Mouse (Mus musculus): ENCODE measurements around the gene 4931414P19Rik.
"Not testable (repeated sequence)": the region's sequence is repeated elsewhere in the genome, so short reads cannot be mapped to it uniquely, and the experiment has no call there.

The 4931414P19Rik gene

DNA sequence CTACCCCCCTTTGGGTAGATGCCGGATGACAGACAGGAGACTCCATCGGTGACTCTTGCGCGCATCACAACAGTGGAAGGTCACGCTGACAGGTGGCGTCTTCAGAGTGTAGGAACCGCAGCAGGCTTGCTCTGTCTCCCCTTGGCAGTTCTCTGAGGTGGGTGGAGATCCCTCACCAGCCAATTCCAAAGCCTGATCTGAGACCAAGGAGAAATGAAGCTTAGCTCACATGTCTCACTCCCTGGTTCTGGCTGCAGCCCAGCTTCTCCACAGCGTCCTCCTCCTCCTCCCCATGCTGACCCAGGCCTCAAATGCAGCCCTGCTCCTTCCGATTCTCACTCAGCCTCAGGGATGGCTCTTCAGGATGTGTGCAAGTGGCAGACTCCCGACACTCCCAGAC, 19.2 kb upstream of the 4931414P19Rik start:
- no peak for DNase-seq

DNA sequence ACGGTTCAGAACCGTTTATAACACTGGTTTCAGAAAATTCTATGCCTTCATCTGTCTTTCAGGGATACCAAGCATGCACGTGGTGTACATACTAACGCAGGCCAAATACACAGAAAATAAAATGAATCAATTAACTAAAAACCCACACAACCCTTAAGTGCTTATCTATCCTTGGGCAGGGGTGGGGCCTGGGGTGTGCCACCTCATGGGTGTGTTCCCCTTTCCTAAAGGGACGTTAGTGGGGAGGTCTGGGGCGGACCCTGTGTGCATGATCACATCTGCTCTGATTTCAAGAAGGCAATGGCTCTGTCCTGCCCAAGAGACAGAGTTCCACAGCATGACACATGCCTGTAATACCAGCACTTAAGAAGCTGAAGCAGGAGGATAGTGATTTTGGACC, 17.5 kb upstream of the 4931414P19Rik start:
- no peak for DNase-seq

DNA sequence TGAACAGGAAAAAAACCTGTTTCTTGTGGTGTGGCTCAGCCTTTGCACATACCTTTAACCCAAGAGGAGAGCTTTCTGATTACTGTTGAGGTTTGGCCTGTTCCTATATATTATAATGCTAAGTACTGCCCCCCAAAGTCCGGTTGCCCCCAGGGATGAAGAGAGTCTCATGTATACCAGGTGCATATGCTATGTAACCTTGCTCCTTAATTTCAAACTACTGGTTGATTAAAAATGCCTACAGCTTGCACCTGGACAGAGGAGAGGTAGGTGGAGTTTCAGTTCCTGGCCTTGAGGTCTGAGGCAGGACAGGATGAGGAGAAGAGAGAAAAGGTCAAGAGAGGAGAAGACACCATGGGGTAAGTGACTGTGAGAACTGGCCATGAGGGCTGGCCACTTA, 15.3 kb upstream of the 4931414P19Rik start, which contains the start of gene Psmb11:
Gene Psmb11, plus strand, starts transcription at position 301 of the 400 bp plus-strand sequence.
- DNase-seq = no peak

DNA sequence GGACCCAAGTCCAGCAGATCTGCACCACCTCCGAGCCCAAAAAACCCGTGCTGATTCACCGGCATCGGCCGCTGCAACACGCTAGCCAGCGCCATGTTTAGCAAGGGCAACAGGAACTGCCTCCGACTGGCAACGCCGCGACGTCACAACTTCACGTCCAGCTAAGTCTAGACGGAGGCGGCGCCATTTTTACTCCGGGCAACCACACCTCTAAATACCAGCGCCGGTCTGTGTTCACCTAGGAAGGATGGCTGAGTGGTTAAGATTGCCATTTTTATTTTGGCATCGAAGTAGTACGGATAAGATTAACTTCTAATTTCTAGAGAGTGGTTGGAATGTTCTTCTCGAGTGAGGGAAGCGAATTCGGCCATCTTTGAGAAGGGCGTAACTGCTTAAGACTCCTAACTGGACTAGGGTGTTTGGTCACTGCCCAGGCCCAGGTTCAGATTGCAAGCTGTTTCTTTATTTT, 12.1 kb upstream of the 4931414P19Rik start, which contains the start of gene Psmb5:
Gene Psmb5, minus strand, starts transcription at position 126 of the 469 bp plus-strand sequence.
- DNase-seq = peak; percentile 86

DNA sequence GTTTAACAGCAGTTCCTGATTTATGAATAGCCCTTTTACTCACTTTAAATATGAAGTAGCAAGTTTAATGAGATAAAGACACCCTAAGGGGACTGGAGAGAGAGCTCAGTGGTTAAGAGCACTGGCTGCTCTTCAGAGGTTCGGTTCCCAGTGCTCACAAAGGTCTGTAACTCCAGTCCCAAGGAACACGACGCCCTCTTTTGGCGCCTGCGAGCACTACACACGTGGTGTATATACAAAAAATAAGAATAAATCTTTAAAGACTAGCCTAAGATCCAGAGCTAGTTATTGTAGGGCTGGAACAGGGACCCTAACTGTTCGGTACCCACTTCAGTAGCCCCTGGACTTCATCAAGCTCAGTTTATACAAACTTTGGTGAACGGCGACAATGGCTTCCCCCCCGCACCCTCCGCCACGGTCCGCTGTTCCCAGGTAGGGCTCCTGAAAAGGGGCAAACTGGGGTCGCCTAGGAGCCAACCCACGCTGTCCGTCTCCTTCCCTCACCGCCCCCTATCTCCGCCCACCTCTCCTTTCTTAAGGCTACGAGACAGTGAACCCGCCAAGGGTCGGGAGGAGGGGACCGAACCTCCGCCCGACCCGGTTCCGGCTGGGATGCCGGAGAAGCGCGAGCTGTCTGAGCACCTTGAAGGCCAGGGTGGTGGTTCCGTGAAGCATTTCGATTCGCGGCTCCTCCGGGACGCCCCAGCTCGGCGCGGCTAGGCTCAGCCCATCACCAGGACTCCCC, 11.5 kb upstream of the 4931414P19Rik start:
- peak; percentile 26 for DNase-seq

DNA sequence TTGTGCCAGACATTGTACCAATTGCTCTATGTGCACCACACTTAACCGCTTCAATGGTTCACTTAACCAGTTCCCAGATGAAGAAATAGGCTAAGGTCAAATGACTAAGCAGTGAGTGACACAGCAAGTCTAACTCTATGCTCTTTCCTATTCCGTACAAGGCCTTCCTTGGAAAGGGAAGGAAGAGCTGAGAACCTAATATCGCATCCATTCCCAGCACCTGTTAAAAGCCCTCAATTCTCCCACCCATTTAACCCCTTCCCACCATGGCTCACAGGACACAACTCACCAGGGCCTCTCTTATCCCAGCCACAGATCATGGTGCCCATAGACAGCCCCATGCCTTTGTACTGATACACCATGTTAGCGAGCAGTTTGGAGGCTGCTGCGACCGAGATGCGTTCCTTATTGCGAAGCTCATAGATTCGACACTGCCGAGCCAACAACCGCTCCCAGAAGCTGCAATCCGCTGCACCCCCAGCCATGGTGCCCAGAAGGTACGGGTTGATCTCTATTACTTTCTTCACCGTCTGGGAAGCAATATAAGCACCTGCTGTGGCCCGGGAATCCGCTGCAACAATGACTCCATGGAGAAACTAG, 10.5 kb upstream of the 4931414P19Rik start:
- DNase-seq = no peak

DNA sequence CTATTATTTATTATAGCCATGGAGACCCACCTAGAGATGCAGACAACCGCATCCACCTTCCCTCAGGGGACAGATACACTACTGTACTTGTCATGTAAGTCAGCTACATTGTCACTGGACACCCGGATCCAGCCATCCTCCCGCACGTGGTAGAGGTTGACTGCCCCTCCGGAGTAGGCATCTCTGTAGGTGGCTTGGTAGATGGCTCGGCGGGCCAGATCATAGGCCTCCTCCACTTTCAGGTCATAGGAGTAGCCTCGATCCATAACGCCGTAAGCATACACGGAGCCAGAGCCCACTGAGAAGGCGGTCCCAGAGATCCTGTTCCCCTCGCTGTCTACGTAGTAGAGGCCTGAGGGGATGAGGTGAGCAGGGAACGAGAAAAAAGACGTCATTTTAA, 8.3 kb upstream of the 4931414P19Rik start:
- not testable (repeated sequence) for DNase-seq

DNA sequence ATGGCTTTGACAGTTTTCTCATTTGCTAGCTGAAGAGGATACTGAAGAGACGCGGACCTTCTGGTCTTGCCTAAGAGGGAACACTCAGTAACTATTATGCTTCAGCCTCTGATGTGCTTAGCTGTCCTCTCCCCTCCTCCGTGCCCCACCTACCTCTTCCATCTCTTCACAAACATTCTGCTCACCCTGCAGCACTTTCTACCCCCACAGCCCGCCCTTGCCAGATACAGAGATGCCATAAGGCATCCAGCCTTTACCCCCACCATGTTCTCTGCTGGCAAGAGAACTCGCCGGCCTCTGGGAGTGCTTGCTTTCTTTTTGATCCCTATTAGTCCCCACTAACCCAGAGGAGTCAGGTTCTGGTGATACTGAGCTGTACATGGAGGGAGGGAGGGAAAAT, 4.9 kb upstream of the 4931414P19Rik start:
- DNase-seq = no peak

DNA sequence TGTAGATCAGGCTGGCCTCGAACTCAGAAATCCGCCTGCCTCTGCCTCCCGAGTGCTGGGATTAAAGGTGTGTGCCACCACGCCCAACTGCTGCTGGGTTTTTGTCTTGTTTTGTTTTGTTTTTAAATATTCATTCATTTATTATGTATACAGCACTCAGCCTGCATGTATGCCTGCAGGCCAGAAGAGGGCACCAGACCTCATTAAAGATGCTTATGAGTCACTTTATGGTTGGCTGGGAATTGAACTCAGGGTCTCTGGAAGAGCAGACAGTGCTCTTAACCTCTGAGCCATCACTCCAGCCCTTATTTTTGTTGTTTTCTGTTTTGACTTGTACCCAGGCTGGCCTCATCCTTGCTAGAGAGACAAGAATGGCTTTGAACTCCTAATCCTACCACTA, 4.2 kb upstream of the 4931414P19Rik start:
- DNase-seq = peak; percentile 27

DNA sequence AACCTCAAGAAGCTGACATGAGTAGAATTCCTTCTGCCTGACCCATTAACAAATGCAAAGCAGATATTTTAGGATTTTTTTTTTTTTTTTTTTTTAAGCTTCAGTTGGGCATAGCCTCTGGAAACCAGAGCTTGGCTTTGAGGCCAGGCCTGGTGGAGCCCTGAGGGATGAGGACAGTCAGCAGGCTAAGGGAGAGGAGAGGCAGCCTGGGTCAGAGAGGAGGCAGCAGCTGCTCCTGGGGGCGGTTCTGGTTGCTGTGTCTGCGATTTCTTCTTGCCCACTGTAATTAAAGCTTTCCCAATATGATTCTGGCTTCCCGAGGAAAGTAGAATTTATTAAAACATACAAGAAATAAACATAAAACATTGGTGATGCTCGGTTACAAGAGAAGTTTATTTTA, 3.5 kb upstream of the 4931414P19Rik start:
- DNase-seq = no peak

DNA sequence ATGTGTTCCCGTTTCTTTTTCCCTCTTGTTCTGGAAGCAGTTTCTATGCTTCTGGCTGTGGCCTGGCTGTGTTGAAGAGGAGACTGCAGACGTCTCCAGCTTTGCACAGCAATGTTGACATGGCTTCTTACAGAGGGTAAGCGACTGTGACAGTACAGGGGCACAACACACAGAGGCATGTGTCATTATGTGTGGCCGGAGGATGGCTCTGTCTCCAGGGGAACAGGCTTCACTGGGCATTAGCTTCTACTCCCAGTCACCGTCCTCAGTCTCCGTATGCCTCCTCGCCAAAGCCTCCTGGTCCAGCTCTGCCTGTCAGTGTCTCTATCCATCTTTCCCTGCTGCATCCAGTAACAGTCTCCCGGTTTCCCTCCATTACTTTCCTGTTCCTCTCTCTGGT, 1.4 kb upstream of the 4931414P19Rik start:
- DNase-seq = no peak

DNA sequence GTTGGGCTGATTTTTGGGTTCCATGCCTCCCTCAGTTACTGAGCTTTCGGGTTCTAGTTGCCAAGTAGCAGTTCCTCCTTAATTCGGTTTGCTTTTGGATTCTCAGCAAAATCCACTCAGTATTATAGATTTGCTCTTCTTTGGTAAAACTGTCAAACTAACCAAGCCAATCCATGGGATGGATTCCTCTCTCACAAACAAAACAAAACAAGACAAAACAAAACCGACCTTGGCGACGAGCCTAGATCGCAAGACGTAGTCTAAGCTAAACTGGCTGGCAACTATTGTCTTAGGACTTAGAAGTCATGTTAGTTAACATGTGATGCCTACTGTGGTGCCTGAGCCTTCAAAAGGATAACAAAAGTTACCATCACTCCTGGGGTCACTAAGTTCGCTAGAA, 2.1 kb downstream of the 4931414P19Rik start:
- DNase-seq = no peak

DNA sequence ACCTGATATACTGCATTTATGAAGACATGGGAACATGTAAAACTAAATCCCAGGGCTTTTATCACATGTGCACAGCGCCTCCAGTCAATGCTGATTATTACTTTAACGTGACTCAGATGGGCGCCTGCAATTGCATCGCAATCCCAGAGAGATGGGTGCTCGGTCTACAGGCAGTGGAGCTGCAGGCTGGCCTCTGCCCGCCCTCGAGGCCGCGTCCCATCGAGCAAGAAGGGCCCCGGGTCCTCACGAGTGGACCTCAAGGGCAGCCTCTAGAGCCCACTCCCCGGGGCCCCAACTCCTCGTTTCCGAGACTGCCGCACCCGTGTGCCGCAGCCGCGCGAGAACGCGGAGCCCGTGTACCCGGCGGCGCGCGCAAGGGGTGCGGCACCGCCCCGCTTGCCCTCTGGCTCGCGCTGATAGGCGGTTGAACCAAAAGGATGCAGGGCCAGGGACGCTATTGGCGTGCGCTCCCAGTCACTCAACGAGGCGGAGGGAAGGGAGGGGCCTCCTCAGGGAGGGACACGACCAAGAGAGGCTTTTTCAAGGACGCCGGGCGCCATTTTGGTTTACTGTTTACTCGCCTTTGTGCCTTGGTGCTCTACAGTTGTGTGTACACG, 2.6 kb downstream of the 4931414P19Rik start:
- DNase-seq = peak; percentile 94

DNA sequence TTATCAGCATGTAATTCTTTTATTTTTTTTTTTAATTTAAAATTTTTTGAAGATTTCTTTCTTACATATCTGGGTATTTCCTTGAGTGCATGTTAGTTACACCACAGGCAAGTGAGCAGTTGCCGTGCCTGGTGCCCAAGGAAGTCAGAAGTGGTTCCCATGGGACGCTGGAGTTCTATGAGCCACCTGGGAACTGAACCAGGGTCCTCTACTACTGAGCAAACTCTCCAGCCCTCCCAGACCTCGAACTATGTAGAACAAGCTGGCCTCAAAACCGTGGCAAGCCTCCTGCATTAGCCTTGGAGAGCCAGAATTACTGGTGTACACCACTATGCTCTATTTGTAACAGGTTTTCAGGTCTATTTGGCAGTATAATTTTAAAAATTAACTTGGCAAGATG, 3.2 kb downstream of the 4931414P19Rik start:
- peak; percentile 15 for DNase-seq

DNA sequence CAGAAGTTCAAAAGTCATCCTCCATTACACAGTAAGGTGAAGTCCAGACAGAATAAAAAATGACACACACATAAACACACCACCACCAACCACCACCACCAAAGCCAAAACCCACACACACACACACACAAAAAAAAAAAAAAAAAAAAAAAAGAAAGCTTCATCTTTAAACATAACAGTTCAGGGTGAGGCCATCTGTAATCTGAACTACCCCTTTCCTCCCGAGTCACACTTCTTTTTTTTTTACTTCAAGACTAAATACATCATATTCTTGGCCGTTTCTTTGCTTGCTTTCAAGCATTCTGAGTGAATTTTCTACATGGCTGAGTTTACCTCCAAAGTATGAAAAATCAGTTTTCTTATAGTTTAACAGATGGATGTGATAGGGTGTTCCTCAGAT, 4.2 kb downstream of the 4931414P19Rik start:
- no peak for DNase-seq

DNA sequence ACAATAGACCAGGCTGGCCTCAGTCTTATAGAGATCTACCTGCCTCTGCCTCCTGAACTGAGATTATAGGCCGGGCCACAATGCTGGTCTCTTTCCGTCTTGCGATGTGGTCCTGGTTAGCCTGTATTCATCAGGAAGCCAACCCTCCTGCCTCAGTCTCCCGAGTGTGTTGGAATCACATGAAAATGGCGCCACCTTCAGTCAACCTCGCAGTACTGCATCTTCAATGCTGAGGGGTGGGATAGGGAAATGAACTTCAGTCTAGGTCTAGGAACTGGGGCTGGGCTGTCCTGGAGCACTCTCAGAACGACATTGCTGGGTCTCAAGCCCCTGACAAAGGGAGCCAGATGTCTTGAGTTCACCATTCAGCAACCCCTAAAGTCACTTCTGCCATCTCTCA, 8.7 kb downstream of the 4931414P19Rik start:
- DNase-seq = no peak

DNA sequence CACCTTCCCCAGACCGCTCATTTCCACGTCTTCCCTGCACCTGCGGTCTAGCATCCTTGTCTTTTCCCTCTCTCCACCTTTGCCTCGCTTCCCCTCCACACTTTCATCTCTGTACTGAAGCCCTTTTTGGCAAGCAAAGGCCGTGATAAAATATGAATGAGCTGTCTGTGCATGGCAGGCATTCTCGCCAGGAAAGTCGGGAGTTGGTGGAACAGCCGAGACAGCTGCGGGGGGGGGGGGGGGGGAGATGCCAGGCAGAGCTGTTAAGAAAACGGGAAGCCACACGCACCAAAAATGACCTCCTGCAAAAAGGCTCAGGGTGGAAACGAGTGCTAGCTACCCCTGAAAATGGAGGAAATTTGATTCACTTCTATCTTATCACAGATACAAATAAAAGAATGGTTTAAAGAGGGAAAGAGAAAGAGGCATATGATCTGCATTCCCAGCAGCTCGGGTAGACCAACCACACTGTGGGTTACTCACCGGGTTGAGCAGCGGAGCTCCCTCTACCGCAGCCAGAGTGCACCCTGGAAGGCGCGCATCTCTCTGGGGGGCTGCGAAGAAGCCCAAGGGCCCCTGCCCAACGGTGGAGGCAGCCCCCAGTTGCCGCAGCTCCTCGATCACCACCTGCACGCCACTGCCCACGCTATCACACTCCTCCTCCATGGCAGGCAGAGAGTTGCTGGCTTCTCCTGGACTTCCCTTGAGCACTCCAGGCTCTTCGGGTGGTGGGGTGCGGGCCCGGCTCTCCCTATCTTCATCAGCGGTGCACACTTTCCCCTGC, 11.0 kb downstream of the 4931414P19Rik start:
- DNase-seq = no peak

DNA sequence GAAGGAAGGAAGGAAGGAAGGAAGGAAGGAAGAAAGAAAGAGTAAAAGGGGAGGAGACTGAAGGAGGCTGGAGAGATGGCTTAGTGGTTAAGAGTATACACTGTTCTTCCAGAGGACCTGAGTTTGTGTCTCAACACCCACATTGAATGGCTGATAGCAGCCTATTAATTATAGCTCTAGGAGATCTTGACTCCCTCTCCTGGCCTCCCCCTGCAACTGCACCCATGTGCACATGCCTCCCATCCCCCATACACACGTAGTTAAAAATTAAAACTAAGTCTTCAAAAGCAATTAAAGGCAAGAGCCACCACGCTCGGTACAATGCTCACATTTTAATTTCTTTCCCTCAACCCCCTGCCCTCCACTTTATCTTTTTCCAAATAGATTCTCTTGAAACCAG, 11.7 kb downstream of the 4931414P19Rik start:
- DNase-seq = no peak

DNA sequence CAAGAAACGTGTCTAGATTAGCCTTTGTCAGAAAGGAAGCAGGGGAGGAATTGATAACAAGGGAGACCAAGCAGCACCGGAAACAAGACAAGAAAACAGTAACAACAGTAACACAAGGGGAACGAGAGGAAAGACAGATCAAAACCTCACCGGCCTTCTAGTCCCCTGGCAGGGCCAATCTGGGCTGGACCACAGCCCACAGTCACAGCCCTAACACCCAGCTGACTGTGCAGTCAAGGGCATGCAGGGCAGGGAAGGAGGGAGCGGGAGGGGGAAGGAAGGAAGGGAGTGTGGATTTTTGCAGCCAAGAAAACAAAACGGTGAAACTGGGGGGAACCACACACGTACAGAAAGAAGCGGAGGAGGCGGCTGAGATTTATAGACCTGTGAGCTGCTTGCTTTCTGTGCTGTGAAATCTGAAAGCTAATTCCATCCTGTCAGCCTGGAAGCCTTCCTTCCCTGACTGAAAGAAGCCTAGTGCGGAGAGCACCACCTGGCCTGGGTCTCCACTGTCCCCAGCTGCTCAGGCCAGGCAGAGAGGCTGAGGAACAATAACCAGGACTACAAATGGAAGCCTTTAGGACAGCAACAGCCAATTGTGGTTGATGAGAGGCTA, 13.4 kb downstream of the 4931414P19Rik start:
- DNase-seq = no peak

DNA sequence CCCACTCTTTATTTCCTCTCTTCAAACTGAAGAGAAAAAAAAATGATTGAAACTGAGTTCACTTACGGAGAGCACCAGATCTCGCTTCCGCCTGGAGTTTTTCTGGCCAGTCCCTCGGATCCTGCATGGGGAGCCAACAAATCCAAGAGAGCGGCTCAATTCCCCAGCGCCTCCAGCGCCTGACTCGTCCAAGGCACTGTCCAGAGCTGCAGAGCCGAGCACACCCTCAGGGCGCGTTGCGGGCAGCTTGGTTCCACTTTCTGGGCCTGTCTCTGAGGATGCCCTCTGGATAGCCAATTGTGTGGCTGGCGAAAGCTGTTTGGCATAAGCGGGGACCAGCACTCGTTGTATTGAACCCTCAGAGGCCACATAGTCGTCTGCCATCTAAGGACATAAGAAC, 14.7 kb downstream of the 4931414P19Rik start:
- no peak for DNase-seq

DNA sequence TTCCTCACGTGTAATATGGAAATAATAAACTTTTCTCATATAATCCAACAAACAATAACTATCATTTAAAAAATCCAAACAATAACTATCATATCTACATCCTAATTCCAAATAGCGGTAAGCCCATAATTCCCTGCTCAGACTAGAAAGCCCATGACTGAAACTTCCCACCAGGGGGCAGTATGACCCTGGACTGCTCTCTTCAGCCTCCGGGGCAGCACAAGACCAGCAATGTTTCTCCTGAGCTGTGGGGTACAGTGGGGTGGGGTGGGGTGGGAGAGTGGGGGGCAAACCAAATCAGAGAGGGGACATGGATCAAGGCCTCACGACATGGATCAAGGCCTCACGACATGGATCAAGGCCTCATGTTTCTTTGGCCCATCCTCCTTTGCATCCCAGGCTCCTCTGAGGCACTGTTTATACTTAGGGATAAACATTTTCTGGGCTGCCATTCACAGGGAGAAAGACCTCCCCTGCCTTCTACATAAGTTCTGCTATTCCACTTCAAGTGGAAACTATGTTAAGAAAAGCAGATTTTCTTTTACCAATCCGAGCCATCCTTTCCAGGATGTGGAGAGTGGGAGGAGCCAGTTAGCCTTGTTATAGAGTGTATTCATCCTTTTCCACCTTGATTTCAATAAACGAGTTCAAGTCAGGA, 22.0 kb downstream of the 4931414P19Rik start:
- peak; percentile 56 for DNase-seq

DNA sequence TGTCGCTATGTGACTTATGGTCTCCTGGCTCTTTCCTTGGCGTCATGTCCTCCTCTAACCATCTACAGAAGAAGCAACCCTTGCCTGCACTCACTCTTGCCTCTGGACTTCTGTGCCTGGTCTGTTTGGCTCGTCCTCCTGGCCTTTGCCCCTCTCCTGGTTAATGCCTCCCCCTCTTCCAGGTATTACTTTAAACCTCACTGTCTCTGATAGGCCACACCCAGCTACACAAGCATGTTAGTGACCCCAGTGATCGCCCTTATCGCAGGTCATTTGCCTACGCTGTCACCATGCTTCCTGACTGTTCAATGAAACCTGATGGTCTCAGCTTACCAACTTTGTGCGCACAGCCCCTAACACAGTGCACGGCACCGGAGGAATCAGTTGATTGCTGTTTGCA, 23.3 kb downstream of the 4931414P19Rik start:
- no peak for DNase-seq

Data from thymus, postnatal 25 days (tissue).